Mouse (Mus musculus) spleen, adult 2 months (tissue): ENCODE measurements around the gene Pde4d.

Experiments used
- CTCF ChIP-seq: fragments of 200-500 bp; IDR thresholded peaks from 2 replicates; pipeline ENCODE4 v1.5.1; 2011; ENCODE audit warnings: mild to moderate bottlenecking, inconsistent platforms; ENCODE audit not compliant: insufficient read depth, insufficient read length, insufficient replicate concordance; ENCODE audit errors: extremely low read depth
- POLR2A ChIP-seq: fragments of 200-500 bp; IDR thresholded peaks from 2 replicates; pipeline ENCODE4 v1.6.1; 2011; ENCODE audit warnings: low read depth, low read length, inconsistent platforms

DNA sequence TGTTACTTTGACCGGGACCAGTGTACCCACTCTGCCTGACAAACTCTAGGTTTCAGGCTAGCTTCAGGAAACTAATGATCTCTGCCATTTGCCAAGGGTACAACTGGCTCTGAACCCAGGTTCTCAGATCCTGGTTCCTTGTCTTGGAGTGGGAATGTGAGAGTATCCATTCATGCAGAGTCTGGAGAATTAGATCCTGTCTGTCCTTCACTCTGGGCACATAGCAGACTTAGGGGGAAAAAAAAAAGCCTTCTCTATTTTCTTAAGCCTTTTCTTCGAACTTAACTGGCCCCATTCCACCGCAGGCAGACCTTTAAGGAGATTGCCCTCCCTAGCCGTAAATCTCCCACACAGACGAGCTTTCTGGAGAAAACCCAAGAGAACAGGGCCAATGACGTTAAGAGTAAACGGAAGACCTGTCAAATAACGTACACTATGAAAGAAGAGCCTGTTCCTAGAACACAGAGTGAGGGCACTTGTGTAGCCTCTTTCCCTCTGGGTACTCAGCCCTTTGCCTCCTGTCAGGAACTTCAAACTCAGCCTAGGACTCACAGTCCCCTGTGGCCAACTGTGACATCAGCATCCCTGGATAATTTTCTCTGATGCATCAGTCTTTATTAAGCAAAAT, 1302.6 kb downstream of the Pde4d start:
- no peak for TF ChIP-seq POLR2A
- TF ChIP-seq CTCF, result no peak
